Mouse (Mus musculus) 416B (cell line): ENCODE measurements at regions not wholly inside any gene's neighbourhood (a gene's known extent, or its start where the extent isn't known, plus 50 kb on each side); places are given as distances from the start of the nearest gene placed in this dataset.

Experiments used
- DNase-seq: peaks from one replicate; pipeline ENCODE4 v3.0.0; 2011; ENCODE audit warnings: low read depth

DNA sequence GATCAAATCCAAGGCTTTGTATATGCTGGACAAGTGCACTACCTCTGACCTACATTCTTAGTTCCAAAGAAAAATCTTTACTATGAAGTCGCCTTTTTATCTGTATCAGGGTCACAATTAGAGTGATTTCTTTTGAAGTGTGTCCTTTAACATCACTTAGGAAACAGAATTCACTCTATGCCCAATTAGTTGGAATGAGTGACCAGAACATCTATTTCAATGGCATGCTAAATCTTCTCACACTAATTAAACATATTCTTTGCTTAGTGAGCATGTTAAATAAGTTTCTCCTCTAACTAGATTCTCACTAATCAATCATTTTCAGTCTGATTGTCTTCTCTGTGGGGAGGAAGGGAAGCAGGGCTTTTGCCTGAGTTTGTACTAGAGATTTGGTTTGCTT is 84.9 kb downstream of the Arl6ip6 start:
- no peak for DNase-seq

DNA sequence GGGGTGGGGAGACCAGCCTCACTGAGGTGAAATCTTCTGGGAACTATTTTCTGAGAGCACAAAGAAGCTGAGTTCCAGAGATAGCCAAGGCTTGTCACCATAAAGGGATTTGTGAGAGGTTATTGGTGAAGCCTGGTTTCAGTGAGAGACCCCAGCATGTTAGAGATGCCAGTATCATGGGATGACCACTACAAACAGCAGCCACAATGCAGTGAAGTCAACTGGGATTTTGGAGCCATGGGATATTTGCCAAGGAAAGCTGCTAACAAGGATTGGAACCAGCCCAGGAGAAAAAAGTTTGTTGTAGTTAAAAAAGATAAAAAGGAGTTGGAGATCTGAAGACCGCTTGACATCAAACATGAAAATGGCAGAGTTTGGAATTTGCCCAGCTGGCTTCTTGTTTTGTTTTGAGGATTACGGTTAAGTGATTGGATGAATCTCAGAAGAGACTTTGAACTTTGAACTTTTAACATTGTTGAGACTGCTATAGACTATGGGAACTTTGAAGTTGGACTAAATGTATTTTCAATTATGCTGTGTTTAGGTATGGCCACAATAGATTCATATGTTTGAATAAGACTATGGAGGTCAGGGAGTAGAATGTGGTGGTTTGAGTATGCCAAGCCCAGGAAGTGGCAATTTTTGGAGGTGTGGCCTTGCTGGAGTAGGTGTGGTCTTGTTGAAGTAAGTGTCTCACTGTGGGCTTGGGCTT is 110.3 kb downstream of the Arl6ip6 start:
- DNase-seq = no peak

DNA sequence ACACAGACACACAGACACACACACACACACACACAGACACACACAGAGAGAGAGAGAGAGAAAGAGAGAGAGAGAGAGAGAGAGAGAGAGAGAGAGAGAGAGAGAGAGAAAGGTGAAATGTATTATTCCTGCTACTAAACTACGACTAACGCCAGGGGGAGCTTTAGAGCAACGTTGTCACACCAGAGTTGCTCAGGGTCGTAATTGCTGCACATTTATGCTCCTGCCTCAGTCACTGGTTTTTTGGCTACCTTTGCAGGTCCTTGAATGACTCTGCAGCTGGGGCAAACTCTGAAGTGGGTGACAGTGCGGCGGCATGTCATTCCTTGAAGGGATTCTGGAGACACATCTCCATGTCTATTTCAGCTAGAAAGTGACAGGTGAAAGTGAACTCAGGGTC is 139.2 kb downstream of the Arl6ip6 start:
- peak; percentile 36 for DNase-seq

DNA sequence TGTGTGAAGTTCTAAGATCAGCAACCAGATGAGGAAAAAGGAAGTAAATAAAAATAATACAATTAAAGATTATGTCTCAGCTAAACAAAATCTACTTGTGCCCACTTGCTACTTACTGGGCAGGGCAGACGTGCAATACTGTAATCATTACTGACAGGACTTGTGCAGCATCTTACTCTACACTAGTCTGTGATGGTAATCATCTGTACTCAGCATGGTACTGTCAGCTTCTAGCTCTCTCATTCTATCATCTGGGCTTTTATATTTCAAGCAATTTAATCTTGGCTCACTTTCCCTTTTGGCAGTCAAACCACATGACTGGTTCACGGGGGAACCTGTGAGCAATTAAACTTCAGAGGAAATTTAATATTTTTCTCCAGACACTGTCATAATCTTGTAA is 167.5 kb downstream of the Arl6ip6 start:
- no peak for DNase-seq

DNA sequence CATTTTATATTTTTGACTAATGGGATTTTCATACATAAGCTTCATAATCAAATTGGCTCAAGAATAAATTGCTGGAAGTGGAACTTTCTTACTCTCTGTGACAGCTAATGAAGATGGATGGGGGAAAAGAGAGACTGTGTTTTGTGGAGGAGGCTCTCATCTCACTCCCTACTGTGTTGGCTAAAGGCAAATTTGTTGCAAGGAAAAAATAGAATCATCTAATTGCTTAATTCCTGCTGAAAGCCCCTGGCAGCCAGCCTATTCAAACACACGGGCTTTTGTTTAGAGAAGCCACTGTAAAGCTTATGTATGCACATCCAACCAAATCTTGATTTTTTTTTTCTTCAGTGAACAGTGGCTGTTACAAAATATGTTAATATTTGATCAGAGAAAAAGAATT is 190.8 kb downstream of the Arl6ip6 start:
- DNase-seq = no peak

DNA sequence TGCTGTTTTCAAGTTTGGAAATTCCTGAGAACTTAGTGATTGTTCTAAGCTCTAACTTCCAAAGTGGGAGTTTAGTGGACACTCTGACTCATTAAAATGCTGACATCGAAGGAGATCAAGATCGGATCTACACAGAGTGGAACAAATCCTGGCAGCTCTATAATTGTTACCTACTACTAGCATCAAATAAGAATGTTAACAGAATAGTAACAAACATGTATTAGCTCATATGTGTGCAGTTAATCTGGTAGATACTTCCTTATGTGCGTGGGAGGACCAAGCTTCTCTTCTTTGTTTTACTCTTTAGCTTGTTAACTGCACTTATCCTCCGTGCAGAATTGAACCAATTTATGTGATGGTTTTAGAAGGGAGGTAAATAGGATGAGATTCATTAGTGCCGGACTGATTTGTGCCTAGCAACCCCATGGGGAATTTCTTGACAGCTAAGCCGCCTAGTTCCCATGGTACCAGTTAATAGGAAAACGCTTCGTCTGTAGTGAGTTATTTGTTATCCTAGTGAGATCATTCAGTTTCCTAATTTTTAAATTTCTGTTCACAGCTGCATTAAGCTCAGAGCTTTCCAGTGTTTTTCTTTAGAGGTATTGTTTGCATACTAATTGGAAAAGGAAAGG is 193.1 kb downstream of the Arl6ip6 start:
- DNase-seq = no peak

DNA sequence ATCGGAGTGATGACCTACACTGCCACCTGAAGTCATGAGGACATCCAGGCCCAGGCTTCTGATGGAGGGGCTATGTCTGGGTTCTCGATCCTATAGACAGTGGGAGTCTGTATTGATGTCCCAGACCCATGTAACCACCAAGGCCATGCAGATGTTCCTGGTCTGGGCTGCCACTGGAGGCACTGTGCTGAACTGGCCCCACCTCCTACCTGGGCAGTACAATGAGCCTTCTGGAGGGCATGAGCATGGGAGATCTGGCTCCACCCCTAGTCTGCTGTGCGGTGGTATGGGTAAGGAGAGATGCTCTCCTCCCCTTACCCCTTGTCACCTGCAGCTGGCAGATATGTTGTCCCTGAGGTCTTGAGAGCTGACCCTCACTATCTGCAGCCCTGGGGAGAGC is 197.1 kb downstream of the Arl6ip6 start:
- DNase-seq = no peak

DNA sequence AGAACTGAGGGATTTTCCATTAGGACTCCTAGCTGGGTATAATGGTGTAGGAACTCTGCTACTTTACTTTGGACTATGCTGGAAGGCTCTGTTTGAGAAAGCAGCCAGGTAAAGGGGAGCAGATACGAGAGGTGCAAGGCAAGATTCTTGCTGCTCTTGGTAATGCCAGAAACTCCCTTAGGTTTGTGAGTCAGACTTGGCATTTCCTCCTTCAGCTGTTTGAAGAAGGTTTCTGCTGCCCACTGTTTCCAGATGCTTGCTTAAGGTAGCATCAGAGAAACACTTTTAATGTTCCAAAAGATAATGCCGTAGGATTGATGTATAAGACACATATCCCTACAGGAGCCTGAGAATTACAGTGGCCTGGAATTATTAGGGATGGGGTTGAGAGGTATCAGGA is 222.9 kb downstream of the Arl6ip6 start:
- DNase-seq = no peak

DNA sequence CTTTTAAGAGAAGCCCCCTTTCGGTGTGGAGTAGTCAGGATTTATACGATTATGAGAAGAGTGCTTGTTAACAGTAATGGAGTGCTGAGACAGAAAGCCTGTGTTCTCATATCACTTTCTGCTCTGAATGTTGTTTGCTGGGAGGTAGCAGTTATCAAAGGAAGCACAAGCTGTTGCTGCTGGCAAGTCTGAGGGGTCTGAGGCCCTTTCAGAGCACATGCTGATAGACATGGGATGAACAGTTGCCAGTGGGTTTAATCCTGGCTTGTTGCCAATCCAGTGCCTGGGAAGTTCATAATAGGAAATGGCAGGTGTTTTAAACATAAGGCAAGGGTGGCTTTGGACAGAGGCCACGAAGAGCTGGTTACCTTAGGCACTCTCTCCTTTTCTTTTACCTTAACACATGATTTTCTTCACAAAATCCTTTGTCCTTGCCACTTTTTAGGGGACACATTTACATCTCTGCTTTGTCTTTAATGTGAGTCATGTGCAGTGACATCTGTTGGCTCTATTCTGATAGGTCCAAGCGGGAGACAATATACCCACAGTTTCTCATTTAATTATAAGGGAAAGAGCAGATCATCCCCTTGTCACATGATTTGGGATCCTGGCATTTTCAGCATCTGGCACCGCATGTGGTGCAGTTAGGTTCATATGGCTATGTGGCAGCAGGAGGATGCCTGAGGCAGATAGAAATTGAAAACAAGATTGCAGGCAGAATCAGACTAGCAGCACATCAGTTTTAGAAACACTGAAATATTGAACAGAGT is 245.7 kb downstream of the Arl6ip6 start:
- DNase-seq = no peak

DNA sequence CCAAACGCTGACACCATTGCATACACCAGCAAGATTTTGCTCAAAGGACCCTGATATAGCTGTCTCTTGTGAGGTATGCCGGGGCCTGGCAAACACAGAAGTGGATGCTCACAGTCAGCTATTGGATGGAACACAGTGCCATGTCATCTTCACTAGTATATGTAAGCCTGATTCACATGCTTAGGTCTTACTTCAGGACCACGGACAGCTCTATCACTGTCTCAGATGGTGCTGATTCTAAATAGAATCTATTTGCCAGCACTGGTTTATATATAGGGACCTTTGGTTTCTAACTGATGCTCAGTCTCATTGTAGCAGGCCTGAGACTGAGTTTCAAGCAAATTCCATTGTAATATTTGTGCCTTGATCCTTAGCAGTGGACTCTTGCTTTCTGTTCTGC is 248.8 kb downstream of the Arl6ip6 start:
- peak; percentile 42 for DNase-seq

DNA sequence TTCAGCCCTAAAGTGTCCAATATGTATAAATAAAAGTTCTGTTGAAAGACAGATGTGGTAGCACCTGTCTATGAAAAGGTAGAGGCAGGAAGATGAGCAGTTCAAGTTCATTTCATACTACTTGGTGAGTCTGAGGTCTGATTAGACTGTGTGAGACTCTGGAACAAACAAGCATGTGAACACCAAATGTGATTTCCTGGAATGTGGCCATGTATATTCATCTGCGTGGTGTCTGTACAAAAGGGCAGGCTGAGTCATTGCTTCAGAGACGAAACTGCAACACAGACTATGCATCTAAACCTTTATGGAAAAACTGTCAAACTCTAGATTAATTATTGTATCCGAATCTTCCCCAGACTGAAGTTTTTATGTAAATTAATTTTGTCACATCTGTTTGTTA is 268.7 kb downstream of the Arl6ip6 start:
- no peak for DNase-seq

DNA sequence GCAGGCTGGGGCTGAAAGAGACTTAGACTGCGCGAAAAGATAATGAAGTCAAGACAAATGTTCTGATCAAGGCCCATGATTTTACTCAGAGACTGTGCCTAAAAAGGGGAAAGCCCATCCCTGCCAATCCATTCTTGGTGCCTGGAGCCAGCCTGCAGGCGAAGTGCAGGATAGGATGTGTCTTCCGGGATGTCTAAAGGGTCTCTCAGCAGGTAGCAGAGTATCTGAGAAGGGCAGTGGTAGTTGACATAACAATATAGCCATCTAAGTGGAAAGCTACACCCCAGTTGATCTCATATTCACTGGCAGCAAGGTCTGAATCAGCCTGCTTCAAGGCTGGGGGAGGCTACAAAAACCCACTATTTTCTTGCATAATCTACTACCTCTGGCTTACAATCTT is 282.9 kb downstream of the Arl6ip6 start:
- no peak for DNase-seq

DNA sequence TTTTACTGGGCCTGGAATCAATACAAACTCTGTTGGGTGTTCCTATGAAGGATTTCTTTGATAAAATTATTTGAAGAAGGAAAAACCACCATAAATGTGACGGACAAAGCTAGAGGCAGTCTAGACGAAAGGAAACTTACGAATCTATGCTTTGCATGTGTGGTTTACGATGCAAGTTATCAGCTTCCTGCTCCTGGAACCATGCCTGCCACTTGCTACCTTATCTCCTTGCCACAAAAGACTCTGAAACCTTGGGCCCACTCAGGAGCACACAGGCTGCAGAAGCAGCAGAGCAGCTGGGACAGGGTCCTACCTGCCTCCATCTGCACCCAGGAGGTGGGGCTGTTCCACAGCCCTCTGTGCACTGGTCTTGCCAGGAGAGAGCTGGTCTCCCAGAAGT is 287.5 kb downstream of the Arl6ip6 start:
- peak; percentile 79 for DNase-seq

DNA sequence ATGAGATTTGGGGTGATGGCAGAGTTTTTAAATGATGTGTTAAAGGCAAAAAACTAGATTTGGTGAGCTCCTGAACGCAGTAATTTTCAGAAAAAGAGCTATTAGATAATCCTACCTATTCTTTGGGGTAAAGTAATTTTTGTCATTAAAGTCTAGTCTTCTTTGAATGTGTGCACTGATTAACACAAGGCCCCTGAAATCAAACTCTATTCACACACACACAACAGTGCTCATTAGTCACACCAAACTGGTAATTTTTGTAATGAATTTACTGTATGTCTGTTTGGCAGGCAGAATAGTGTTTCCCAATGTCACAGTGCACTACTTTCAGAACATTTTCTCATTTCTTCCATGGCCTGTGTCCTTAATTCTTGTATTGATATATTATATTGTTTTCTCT is 296.8 kb downstream of the Arl6ip6 start:
- no peak for DNase-seq

DNA sequence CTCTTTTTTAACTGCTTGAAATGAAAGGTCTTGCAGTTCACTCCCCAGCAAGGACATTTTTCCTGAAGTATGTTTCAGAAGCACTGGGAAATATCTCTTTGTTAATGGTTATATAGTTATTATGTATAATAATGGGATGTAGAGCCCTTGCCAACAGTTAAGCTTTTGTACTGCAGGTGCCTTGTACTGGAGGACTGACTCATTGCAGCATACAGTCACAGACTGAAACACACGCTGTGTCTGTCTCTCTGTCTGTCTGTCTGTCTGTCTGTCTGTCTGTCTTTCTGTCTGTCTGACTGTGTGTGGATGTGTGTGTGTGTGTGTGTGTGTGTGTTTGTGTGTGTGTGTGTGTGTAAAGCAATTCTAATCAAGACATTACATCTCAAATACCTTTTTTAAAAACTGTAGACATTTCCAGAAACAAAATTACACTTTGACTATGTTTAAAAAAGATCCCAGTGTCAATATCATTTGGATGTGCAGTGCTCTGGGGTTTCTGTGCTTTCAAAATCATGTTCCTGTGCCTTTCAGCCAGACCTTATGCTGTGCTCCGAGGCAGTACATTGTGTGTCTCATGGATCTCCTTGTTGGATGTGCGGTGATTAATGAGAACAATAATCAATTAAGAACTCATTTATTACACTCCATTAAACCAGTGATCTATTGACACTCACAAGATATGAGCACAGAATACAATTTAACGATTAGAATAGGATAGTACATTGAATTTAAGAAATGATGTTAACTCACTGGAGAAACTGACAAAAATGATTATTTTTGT is 299.5 kb downstream of the Arl6ip6 start:
- DNase-seq = no peak

DNA sequence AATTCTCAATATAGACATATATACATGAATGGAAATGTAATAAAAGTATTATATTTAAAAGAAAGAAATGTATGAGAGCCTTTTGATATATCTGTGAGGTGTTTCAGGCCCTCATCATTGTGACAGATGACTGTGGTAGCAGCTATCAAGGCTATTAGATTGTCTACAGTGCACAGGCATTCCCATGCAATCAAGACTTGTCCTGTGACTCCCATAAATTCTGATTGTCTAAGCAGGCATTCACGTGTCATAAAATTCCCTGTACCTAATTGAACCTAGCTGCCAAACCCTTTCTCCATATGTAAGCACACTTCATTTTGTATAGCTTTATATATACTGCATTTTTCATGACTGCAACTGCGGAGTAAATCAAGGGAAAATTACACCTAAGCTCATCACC is 301.3 kb downstream of the Arl6ip6 start:
- DNase-seq = no peak

DNA sequence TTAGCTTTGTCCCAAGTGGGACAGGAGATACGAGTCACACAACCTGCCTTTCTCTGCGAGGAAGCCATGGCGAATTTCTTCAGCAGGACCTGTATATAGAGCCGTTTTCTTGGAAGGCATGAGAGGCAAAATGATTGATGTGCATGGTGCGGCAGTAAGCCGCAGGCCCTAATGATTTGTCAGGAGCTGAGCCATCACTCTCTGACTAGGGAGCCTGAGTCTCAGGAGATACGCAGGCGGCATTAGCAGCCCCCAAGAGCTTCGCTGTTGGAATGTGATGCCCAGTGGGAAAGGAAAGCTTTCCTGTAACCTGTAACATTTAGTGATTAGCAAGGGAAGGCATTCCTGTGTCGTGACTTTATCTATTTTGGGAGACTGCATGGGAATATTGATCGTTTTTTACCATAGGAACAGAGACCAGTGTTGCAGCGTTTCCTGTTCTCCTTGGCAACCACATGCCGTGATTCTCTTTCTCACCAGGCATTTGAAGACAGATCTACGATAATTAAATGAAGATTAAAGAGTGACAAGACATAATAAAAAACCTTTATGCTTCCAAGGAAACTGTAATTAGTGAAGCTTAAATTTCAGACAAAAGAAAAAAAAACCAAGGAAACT is 310.2 kb downstream of the Arl6ip6 start:
- DNase-seq = no peak

DNA sequence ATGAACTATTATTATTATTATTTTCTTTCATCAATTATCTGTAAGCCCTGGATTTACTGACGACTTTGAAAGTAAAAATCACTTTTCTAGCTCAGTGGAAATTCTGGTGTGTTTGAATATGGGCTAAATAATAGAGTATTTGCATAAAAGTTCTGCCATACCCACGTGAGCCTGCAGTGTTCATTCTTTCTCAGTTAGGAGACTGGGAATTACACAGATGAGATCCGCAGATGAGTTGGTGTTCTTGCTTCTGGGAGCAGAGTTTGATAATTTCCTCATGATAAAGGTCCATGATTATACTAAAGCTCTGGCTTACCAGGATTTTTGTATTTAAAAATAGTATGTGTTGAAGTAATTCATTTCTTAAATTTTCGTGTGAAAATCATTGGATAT is 310.7 kb downstream of the Arl6ip6 start:
- DNase-seq = no peak

DNA sequence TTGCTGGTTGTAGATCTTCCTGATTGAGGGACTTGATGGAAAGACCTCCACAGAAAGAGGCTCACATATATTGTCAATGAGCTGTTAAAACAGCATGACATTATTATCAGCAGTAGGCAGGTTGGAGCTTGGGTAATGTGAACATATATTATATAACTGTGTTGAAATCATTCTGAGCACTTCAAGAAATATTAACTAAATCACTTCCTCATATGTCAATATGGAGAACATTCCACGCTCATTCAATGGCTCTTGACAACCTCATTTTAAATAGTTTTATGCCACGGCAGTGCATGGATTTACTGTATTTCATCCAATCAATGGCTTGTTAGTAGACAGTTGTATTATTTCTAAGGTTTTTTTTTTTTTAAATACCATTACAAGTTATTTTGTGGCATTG is 350.6 kb downstream of the Arl6ip6 start:
- DNase-seq = no peak

DNA sequence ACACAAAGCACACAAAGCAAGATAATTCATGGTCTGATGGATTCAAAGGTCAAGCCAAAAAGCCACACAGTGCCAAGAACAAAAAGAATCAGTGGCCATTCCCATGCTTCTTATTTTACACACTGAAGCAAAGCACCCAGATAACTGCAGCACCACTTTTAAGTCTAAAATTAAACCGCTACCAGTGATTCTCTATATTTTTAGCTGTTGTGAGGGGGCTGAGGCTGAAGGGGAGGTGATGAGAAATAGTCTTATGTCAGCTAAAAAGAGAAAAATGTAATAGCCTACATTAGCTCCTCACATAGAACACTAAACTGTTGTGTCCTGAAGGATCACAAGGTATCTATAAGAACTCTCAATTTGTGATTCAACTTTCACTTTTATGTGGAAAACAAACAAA is 382.5 kb downstream of the Arl6ip6 start:
- no peak for DNase-seq

DNA sequence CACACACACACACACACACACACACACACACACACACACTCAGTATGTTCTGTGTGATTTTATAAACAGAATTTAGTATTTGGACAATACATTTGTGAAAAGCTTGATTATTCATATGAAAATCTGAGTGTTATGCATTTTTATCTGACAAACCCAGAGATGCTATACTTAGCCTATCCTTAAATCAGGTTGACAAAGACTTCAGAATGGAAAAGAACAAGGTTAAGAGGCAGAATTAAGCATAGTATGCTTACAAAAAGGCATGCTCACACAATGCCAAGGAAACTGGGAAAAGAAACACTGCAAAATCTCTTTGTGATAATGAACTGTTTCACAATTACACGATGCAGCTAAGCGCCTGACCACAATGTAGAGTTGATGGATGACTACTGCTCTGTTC is 414.3 kb downstream of the Arl6ip6 start:
- DNase-seq = no peak

DNA sequence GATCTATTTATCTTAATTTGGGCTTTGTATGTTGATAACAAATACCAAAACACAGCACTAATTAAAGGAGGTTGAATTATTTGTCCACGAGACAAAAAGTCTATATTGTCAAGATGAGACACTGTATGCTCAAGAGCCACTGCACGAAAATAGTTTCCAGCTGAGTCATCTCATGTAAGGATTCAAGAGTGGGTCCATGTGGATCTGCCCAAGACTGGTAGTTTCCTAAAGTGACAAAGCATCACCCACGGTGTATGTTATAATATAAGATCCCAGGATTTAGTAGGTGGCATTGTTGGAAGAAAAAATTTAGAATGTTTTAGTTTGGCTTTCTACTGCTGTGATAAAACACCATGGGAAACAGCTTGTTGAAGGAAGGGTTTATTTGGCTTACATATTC is 428.2 kb downstream of the Arl6ip6 start:
- DNase-seq = no peak
